Mouse (Mus musculus) common myeloid progenitor, adult 5-6 weeks (primary cell): Measurements from ENCODE around the gene Slc25a15. TPM values are rescaled to one million over a fixed set of nuclear protein-coding genes. Genes with fewer than 3 reads are reported as not detected.

Source experiments
- ATAC-seq: replicated peaks from 2 replicates; pipeline ENCODE4 v1.8.0; 2016; ENCODE audit warnings: low read depth, mild to moderate bottlenecking, moderate TSS enrichment, inconsistent platforms; ENCODE audit not compliant: poor library complexity, severe bottlenecking
- total RNA-seq: library from RNA; stranded (forward); fragments of 200-1000, 187-1606 nt; gene quantifications from 2 replicates; pipeline ENCODE4 v1.2.3, GENCODE M21; 2017

The Slc25a15 gene
- total RNA-seq, 1 experiment from 2014 or later, result 15.1 TPM

DNA sequence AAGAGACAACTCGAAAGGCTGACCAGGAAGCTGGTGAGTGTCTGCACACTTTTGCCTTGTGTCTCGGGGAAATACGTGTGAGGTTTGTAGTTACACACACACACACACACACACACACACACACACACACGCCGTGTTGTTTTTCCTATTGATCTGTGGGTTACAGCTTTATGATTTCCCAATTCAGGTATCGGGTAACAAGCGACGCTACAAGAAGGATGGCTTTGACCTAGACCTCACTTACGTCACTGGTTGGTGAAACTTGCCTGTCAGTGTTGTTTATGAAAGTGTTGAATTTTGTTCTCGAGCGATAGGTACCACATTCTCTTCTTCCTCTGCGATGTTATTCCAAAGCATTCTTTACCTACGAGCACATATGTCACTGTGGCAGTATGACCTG, 63.0 kb downstream of the Slc25a15 start:
- no peak for ATAC-seq

Other genes starting within 250 kb of the Slc25a15 start
- 2.8 and 5.7 TPM in 2 replicates for gene Nek3, start 232.2 kb downstream of the Slc25a15 start, total RNA-seq
- gene Ckap2, start 212.8 kb downstream of the Slc25a15 start, total RNA-seq, result 52.3 and 54.7 TPM in 2 replicates
- 39.9 and 43.4 TPM in 2 replicates for gene Vps36, start 205.8 kb downstream of the Slc25a15 start, total RNA-seq
- 4.9 and 6.0 TPM in 2 replicates for gene Thsd1, start 171.3 kb downstream of the Slc25a15 start, total RNA-seq
- not detected in 2 replicates for gene Tpte, start 115.2 kb downstream of the Slc25a15 start, total RNA-seq
- gene Mrps31, start 12.8 kb upstream of the Slc25a15 start, total RNA-seq, result 29.7 and 39.8 TPM in 2 replicates